Mouse (Mus musculus) myocyte (in vitro differentiated cells): Measurements from ENCODE around the gene Spef1. TPM values are rescaled to one million over a fixed set of nuclear protein-coding genes. Genes with fewer than 3 reads are reported as not detected.

Experiments
- H3K27me3 ChIP-seq: one replicate; pipeline ENCODE4 v1.6.1; 2011; ENCODE audit not compliant: control insufficient read depth, insufficient read depth, insufficient read length
- H3K36me3 ChIP-seq: one replicate; pipeline ENCODE4 v1.6.1; 2011; ENCODE audit not compliant: control insufficient read depth, insufficient read depth
- H3K4me2 ChIP-seq: one replicate; pipeline ENCODE4 v1.6.1; 2011; ENCODE audit warnings: low read depth, control low read depth
- H3K4me3 ChIP-seq: one replicate; pipeline ENCODE4 v1.5.1; 2011; ENCODE audit warnings: mild to moderate bottlenecking, control low read depth, moderate library complexity
- H3K79me2 ChIP-seq: one replicate; pipeline ENCODE4 v1.6.1; 2011; ENCODE audit not compliant: control insufficient read depth, insufficient read depth
- H3ac ChIP-seq: one replicate; pipeline ENCODE4 v1.6.1; 2011; ENCODE audit not compliant: control insufficient read depth, insufficient read length
- CEBPB ChIP-seq: IDR thresholded peaks from 2 replicates; pipeline ENCODE4 v1.6.1; 2011; ENCODE audit warnings: mild to moderate bottlenecking, moderate library complexity; ENCODE audit not compliant: poor library complexity, insufficient read depth, severe bottlenecking
- E2F4 ChIP-seq: IDR thresholded peaks from one replicate; pipeline ENCODE4 v1.6.1; 2011; ENCODE audit warnings: mild to moderate bottlenecking, control low read depth, moderate library complexity; ENCODE audit not compliant: insufficient read depth
- MAX ChIP-seq: IDR thresholded peaks from one replicate; pipeline ENCODE4 v1.6.1; 2011; ENCODE audit warnings: low read depth, mild to moderate bottlenecking, control low read depth
- MYOD1 ChIP-seq, 3 experiments: IDR thresholded peaks; one replicate each; pipeline ENCODE4 v1.6.1; 2011; ENCODE audit warnings: control low read depth in 2 of 3, low read depth in 2 of 3, mild to moderate bottlenecking in 2 of 3, moderate library complexity in 1 of 3; ENCODE audit not compliant: insufficient read length in 2 of 3, control insufficient read depth in 1 of 3
- MYOG ChIP-seq, 3 experiments: IDR thresholded peaks; one replicate each; pipeline ENCODE4 v1.6.1; 2011; ENCODE audit warnings: control low read depth in 2 of 3, low read depth in 2 of 3, mild to moderate bottlenecking in 2 of 3; ENCODE audit not compliant: insufficient read length in 2 of 3, control insufficient read depth in 1 of 3, insufficient read depth in 1 of 3
- POLR2A ChIP-seq: IDR thresholded peaks from one replicate; pipeline ENCODE4 v1.6.1; 2011; ENCODE audit warnings: low read depth, mild to moderate bottlenecking, control low read depth, moderate library complexity; ENCODE audit not compliant: insufficient read length
- POLR2AphosphoS2 ChIP-seq: IDR thresholded peaks from one replicate; pipeline ENCODE4 v1.6.1; 2011; ENCODE audit warnings: low read depth, control low read depth; ENCODE audit not compliant: insufficient read length
- REST ChIP-seq: IDR thresholded peaks from one replicate; pipeline ENCODE4 v1.6.1; 2011; ENCODE audit warnings: mild to moderate bottlenecking, control low read depth, moderate library complexity; ENCODE audit not compliant: insufficient read depth, insufficient read length
- SRF ChIP-seq: IDR thresholded peaks from one replicate; pipeline ENCODE4 v1.6.1; 2011; ENCODE audit warnings: low read depth; ENCODE audit not compliant: control insufficient read depth, insufficient read length
- TCF12 ChIP-seq: IDR thresholded peaks from one replicate; pipeline ENCODE4 v1.6.1; 2011; ENCODE audit warnings: mild to moderate bottlenecking, control low read depth; ENCODE audit not compliant: poor library complexity, insufficient read depth, severe bottlenecking
- TCF3 ChIP-seq: IDR thresholded peaks from one replicate; pipeline ENCODE4 v1.6.1; 2011; ENCODE audit warnings: low read depth, control low read depth; ENCODE audit not compliant: insufficient read length
- USF1 ChIP-seq: IDR thresholded peaks from one replicate; pipeline ENCODE4 v1.6.1; 2011; ENCODE audit warnings: low read depth, mild to moderate bottlenecking, control low read depth, moderate library complexity
- polyA plus RNA-seq: library from polyadenylated mRNA; unstranded; fragments of >200 nt; fragmentation: generic; extraction: Trizol; gene quantifications from one replicate; pipeline ENCODE4 v1.2.1, GENCODE M21; 2012; ENCODE audit warnings: missing spikeins

Spef1 gene
- polyA plus RNA-seq, 1 experiment = 9.4 TPM

- TF ChIP-seq USF1 = no peak
- no peak for TF ChIP-seq TCF12
- no peak for TF ChIP-seq SRF
- no peak for TF ChIP-seq POLR2AphosphoS2
- no peak for TF ChIP-seq MAX
- no peak for TF ChIP-seq POLR2A
- no peak for TF ChIP-seq TCF3
- no peak for TF ChIP-seq MYOD1 (IDR thresholded peaks at IDR 0.05; ENCODE audit: control insufficient read depth in 1 of 3, insufficient read length in 2 of 3, low read depth in 2 of 3)
- no peak for TF ChIP-seq MYOG (IDR thresholded peaks at IDR 0.05; ENCODE audit: control insufficient read depth in 1 of 3, insufficient read depth in 1 of 3, insufficient read length in 2 of 3, low read depth in 2 of 3)
- peaks cover 37% of the 10 kb centered on the region for H3K36me3 ChIP-seq
- H3K4me3 ChIP-seq = no peak overlapping the region
- no peak overlapping the region for H3ac ChIP-seq
- no peak overlapping the region for H3K4me2 ChIP-seq
- H3K79me2 ChIP-seq = no peaks in the 10 kb centered on the region
- H3K27me3 ChIP-seq = no peaks in the 10 kb centered on the region
Observed at GRCm38 (mm10) chr2:131148353-131149253, 38.5 kb downstream of the Spef1 start.

- H3K36me3 ChIP-seq = peaks cover 37% of the 10 kb centered on the region
- no peaks in the 10 kb centered on the region for H3K27me3 ChIP-seq
- H3K4me2 ChIP-seq = no peak overlapping the region
- H3ac ChIP-seq = no peak overlapping the region
- H3K79me2 ChIP-seq = no peaks in the 10 kb centered on the region
- TF ChIP-seq SRF (no peak), MAX (no peak), TCF3 (no peak), TCF12 (no peak), E2F4 (no peak), REST (no peak), POLR2AphosphoS2 (no peak), MYOD1 (IDR thresholded peaks at IDR 0.05; ENCODE audit: control insufficient read depth in 1 of 3, insufficient read length in 2 of 3, low read depth in 2 of 3) (no peak), CEBPB (no peak)
- H3K4me3 ChIP-seq = no peak overlapping the region
Observed at GRCm38 (mm10) chr2:131147043-131147365, 40.1 kb downstream of the Spef1 start.

GRCm38 (mm10) chr2:131146193-131147042 is 40.7 kb downstream of the Spef1 start:
- Histone ChIP-seq H3K27me3 (no peaks in the 10 kb centered on the region), H3K4me2 (no peak overlapping the region), H3K79me2 (no peaks in the 10 kb centered on the region), H3K4me3 (no peak overlapping the region), H3ac (no peak overlapping the region), H3K36me3 (peaks cover 33% of the 10 kb centered on the region)
- TF ChIP-seq USF1 (no peak), POLR2AphosphoS2 (peak; percentile 18)

GRCm38 (mm10) chr2:131145536-131145935 is 41.5 kb downstream of the Spef1 start:
- no peaks in the 10 kb centered on the region for H3K27me3 ChIP-seq
- no peak for TF ChIP-seq REST
- no peak for TF ChIP-seq SRF
- TF ChIP-seq TCF3 = no peak
- no peak for TF ChIP-seq CEBPB
- no peak for TF ChIP-seq MAX
- TF ChIP-seq POLR2A = no peak
- no peak for TF ChIP-seq POLR2AphosphoS2
- TF ChIP-seq E2F4 = no peak
- no peak for TF ChIP-seq USF1
- H3K4me2 ChIP-seq = no peak overlapping the region
- peaks cover 26% of the 10 kb centered on the region for H3K36me3 ChIP-seq
- H3ac ChIP-seq = no peak overlapping the region
- H3K79me2 ChIP-seq = no peaks in the 10 kb centered on the region
- no peak overlapping the region for H3K4me3 ChIP-seq

GRCm38 (mm10) chr2:131145121-131145520 is 42.0 kb downstream of the Spef1 start:
- H3K4me2 ChIP-seq = no peak overlapping the region
- no peak for TF ChIP-seq POLR2A
- TF ChIP-seq SRF = no peak
- TF ChIP-seq CEBPB = no peak
- no peak for TF ChIP-seq POLR2AphosphoS2
- TF ChIP-seq E2F4 = no peak
- TF ChIP-seq TCF12 = no peak
- no peak for TF ChIP-seq MYOG (IDR thresholded peaks at IDR 0.05; ENCODE audit: control insufficient read depth in 1 of 3, insufficient read depth in 1 of 3, insufficient read length in 2 of 3, low read depth in 2 of 3)
- no peak for TF ChIP-seq USF1
- TF ChIP-seq MYOD1 (IDR thresholded peaks at IDR 0.05; ENCODE audit: control insufficient read depth in 1 of 3, insufficient read length in 2 of 3, low read depth in 2 of 3) = no peak
- TF ChIP-seq MAX = no peak
- H3K79me2 ChIP-seq = no peaks in the 10 kb centered on the region
- H3K36me3 ChIP-seq = peaks cover 24% of the 10 kb centered on the region
- H3ac ChIP-seq = no peak overlapping the region
- no peaks in the 10 kb centered on the region for H3K27me3 ChIP-seq
- no peak overlapping the region for H3K4me3 ChIP-seq
